Mouse (Mus musculus) liver, postnatal 0 days (tissue): Measurements from ENCODE around the gene Perp. TPM values are rescaled to one million over a fixed set of nuclear protein-coding genes. Genes with fewer than 3 reads are reported as not detected.

ENCODE experiments used
- ATAC-seq: fragments of 200-750 bp; cut with Nextera tagmentation; 2 replicates; pipeline ENCODE4 v1.8.0; 2017; ENCODE audit warnings: mild to moderate bottlenecking, moderate library complexity
- DNase-seq: peaks from one replicate; pipeline ENCODE4 v3.0.0-alpha.2; 2016
- H3K27ac ChIP-seq: fragments of 300-500 bp; sonication (generic); 2 replicates; pipeline ENCODE4 v1.5.1; 2014; ENCODE audit warnings: antibody characterized with exemption, moderate library complexity, mild to moderate bottlenecking, low read depth
- H3K27me3 ChIP-seq: fragments of 300-500 bp; sonication (generic); 2 replicates; pipeline ENCODE4 v1.6.1; 2014; ENCODE audit warnings: low read length, control low read depth, mixed read lengths; ENCODE audit not compliant: insufficient read depth
- H3K36me3 ChIP-seq: fragments of 300-500 bp; sonication (generic); replicated peaks from 2 replicates; pipeline ENCODE4 v1.6.1; 2014; ENCODE audit warnings: mild to moderate bottlenecking, control low read depth, low read length, moderate library complexity, mixed read lengths; ENCODE audit not compliant: insufficient read depth
- H3K4me1 ChIP-seq: fragments of 300-500 bp; sonication (generic); 2 replicates; pipeline ENCODE4 v1.6.1; 2014; ENCODE audit warnings: antibody characterized with exemption, mild to moderate bottlenecking, control low read depth; ENCODE audit not compliant: insufficient read depth
- H3K4me2 ChIP-seq: fragments of 300-500 bp; sonication (generic); 2 replicates; pipeline ENCODE4 v1.6.1; 2014; ENCODE audit warnings: low read depth, mild to moderate bottlenecking, low read length, moderate library complexity, mixed read lengths
- H3K4me3 ChIP-seq: fragments of 300-500 bp; sonication (generic); 2 replicates; pipeline ENCODE4 v1.5.1; 2014; ENCODE audit warnings: low read depth, low read length
- H3K9ac ChIP-seq: fragments of 300-500 bp; sonication (generic); replicated peaks from 2 replicates; pipeline ENCODE4 v1.6.1; 2014; ENCODE audit warnings: mild to moderate bottlenecking, moderate library complexity
- H3K9me3 ChIP-seq: fragments of 300-500 bp; sonication (generic); 2 replicates; pipeline ENCODE4 v1.6.1; 2016; ENCODE audit warnings: mild to moderate bottlenecking, control low read depth, low read length, mixed read lengths
- CTCF ChIP-seq: sonication (generic); IDR thresholded peaks from 2 replicates; pipeline ENCODE4 v1.5.1; 2016; ENCODE audit warnings: antibody characterized with exemption, low read depth
- EP300 ChIP-seq: IDR thresholded peaks from 2 replicates; pipeline ENCODE4 v1.6.1; 2016; ENCODE audit warnings: antibody characterized with exemption, low read depth, mild to moderate bottlenecking
- WGBS: fragments of 180-500 bp; shearing (Covaris S2); extraction: QIAGEN DNeasy Blood & Tissue Kit; methylation state at CpG from one replicate; pipeline ENCODE4 v1.1.7; 2014; ENCODE audit not compliant: insufficient replicate concordance; 5-methylcytosine and 5-hydroxymethylcytosine counted together
- polyA plus RNA-seq: library from polyadenylated mRNA; unstranded; fragments of >200 nt; fragmentation: Nextera tagmentation; extraction: Ambion mirVana; gene quantifications from 2 replicates; pipeline ENCODE4 v1.2.1, GENCODE M21; 2015

Perp gene
- 68.3 and 68.7 TPM in 2 replicates for polyA plus RNA-seq

GRCm38 (mm10) chr10:18844441-18845286, at the start of gene Perp:
TSS of gene Perp (plus strand) at chr10:18845020.
- Histone ChIP-seq H3K27me3 (peaks cover 8% of the 10 kb centered on the region; the same call in 1 of the 2 replicates), H3K4me3 (peak within 1 kb of the TSS; percentile 61), H3K4me1 (peaks cover 5% of the 10 kb centered on the region; the same call in 1 of the 2 replicates), H3K36me3 (no peaks in the 10 kb centered on the region), H3K9ac (peak within 1 kb of the TSS; percentile 67), H3K9me3 (no peaks in the 10 kb centered on the region), H3K4me2 (peak within 1 kb of the TSS; percentile 76), H3K27ac (peak within 1 kb of the TSS; percentile 94)
- no peak; the same call in 1 of the 2 replicates for TF ChIP-seq EP300
- peak; percentile 25; the same call in 1 of the 2 replicates for TF ChIP-seq CTCF
- DNase-seq (peak; percentile 81), ATAC-seq (peak; percentile 96)
- 4% methylated on average over 54 of the region's 54 CpGs for WGBS

GRCm38 (mm10) chr10:18811751-18812150, 33.1 kb upstream of the Perp start:
- Histone ChIP-seq H3K36me3 (no peaks in the 10 kb centered on the region), H3K4me1 (no peaks in the 10 kb centered on the region), H3K27ac (no peak overlapping the region), H3K27me3 (no peaks in the 10 kb centered on the region), H3K4me3 (no peak overlapping the region), H3K4me2 (no peak overlapping the region), H3K9ac (no peak overlapping the region), H3K9me3 (no peaks in the 10 kb centered on the region)
- 75% methylated on average over 2 of the region's 2 CpGs for WGBS
- no peak for TF ChIP-seq EP300
- TF ChIP-seq CTCF: no peak
- ATAC-seq: no peak
- no peak for DNase-seq

GRCm38 (mm10) chr10:18816560-18816959, 28.3 kb upstream of the Perp start:
- 67% methylated on average over 5 of the region's 5 CpGs for WGBS
- ATAC-seq (no peak), DNase-seq (no peak)
- no peaks in the 10 kb centered on the region for H3K9me3 ChIP-seq
- no peak overlapping the region for H3K9ac ChIP-seq
- H3K4me2 ChIP-seq: no peak overlapping the region
- no peaks in the 10 kb centered on the region for H3K4me1 ChIP-seq
- TF ChIP-seq CTCF (no peak), EP300 (no peak)
- H3K27me3 ChIP-seq: no peaks in the 10 kb centered on the region
- H3K36me3 ChIP-seq: no peaks in the 10 kb centered on the region
- no peak overlapping the region for H3K4me3 ChIP-seq
- no peak overlapping the region for H3K27ac ChIP-seq

- Histone ChIP-seq H3K9me3 (no peaks in the 10 kb centered on the region), H3K9ac (no peak overlapping the region), H3K36me3 (no peaks in the 10 kb centered on the region), H3K4me3 (no peak overlapping the region), H3K4me1 (no peaks in the 10 kb centered on the region), H3K4me2 (no peak overlapping the region), H3K27me3 (no peaks in the 10 kb centered on the region), H3K27ac (no peak overlapping the region)
- no peak for DNase-seq
- TF ChIP-seq EP300 (no peak), CTCF (no peak)
- no peak for ATAC-seq
These were observed 19.7 kb upstream of the Perp start for GRCm38 (mm10) chr10:18825143-18825542.

GRCm38 (mm10) chr10:18826107-18826506, 18.7 kb upstream of the Perp start:
- 34% methylated on average over 2 of the region's 2 CpGs for WGBS
- Histone ChIP-seq H3K4me2 (no peak overlapping the region), H3K4me3 (no peak overlapping the region), H3K9ac (no peak overlapping the region), H3K27me3 (no peaks in the 10 kb centered on the region), H3K9me3 (no peaks in the 10 kb centered on the region), H3K27ac (no peak overlapping the region), H3K4me1 (no peaks in the 10 kb centered on the region), H3K36me3 (no peaks in the 10 kb centered on the region)
- DNase-seq (no peak), ATAC-seq (no peak)
- TF ChIP-seq EP300: no peak

GRCm38 (mm10) chr10:18827936-18828335, 16.9 kb upstream of the Perp start:
- no peaks in the 10 kb centered on the region for H3K36me3 ChIP-seq
- no peak overlapping the region for H3K9ac ChIP-seq
- no peaks in the 10 kb centered on the region for H3K27me3 ChIP-seq
- H3K4me3 ChIP-seq: no peak overlapping the region
- no peak overlapping the region for H3K4me2 ChIP-seq
- WGBS: 46% methylated on average over 2 of the region's 2 CpGs
- no peak for DNase-seq
- no peaks in the 10 kb centered on the region for H3K9me3 ChIP-seq
- TF ChIP-seq CTCF: no peak
- no peak for TF ChIP-seq EP300
- H3K27ac ChIP-seq: no peak overlapping the region
- H3K4me1 ChIP-seq: no peaks in the 10 kb centered on the region
- ATAC-seq: no peak
